Mouse (Mus musculus) C2C12 (cell line): ENCODE measurements around the gene Flad1. TPM values are rescaled to one million over a fixed set of nuclear protein-coding genes. Genes with fewer than 3 reads are reported as not detected.
A peak's percentile ranks its signal among the peaks of the same experiment; 100 is the strongest.

Experiments used
- H3K27me3 ChIP-seq: one replicate; pipeline ENCODE4 v1.6.1; 2011; ENCODE audit not compliant: control insufficient read depth, insufficient read depth, insufficient read length
- H3K36me3 ChIP-seq: one replicate; pipeline ENCODE4 v1.6.1; 2011; ENCODE audit not compliant: control insufficient read depth, insufficient read depth
- H3K4me3 ChIP-seq: one replicate; pipeline ENCODE4 v1.5.1; 2011; ENCODE audit warnings: mild to moderate bottlenecking, control low read depth; ENCODE audit not compliant: poor library complexity, insufficient read depth, severe bottlenecking
- H3K79me2 ChIP-seq: one replicate; pipeline ENCODE4 v1.6.1; 2011; ENCODE audit not compliant: control insufficient read depth, insufficient read depth
- H3K79me3 ChIP-seq: one replicate; pipeline ENCODE4 v1.6.1; 2011; ENCODE audit warnings: low read depth, control low read depth
- H3ac ChIP-seq: one replicate; pipeline ENCODE3; 2011; ENCODE audit warnings: low read depth; ENCODE audit not compliant: control insufficient read depth, insufficient read length
- CEBPB ChIP-seq: IDR thresholded peaks from one replicate; pipeline ENCODE4 v1.6.1; 2011; ENCODE audit warnings: low read depth, mild to moderate bottlenecking, control low read depth, moderate library complexity
- CTCF ChIP-seq: IDR thresholded peaks from one replicate; pipeline ENCODE4 v1.5.1; 2011; ENCODE audit not compliant: control insufficient read depth, insufficient read depth, insufficient read length
- FOSL1 ChIP-seq: IDR thresholded peaks from one replicate; pipeline ENCODE4 v1.8.0; 2011; ENCODE audit warnings: mild to moderate bottlenecking, low read length; ENCODE audit not compliant: poor library complexity, insufficient read depth, severe bottlenecking
- MAX ChIP-seq: IDR thresholded peaks from one replicate; pipeline ENCODE4 v1.6.1; 2011; ENCODE audit warnings: mild to moderate bottlenecking, control low read depth
- MYOD1 ChIP-seq: IDR thresholded peaks from one replicate; pipeline ENCODE4 v1.6.1; 2011; ENCODE audit warnings: low read depth; ENCODE audit not compliant: control insufficient read depth, insufficient read length
- MYOG ChIP-seq: IDR thresholded peaks from one replicate; pipeline ENCODE4 v1.6.1; 2011; ENCODE audit not compliant: control insufficient read depth, insufficient read length; ENCODE audit errors: extremely low read depth
- USF1 ChIP-seq: IDR thresholded peaks from one replicate; pipeline ENCODE4 v1.6.1; 2011; ENCODE audit warnings: low read depth, mild to moderate bottlenecking, control low read depth, moderate library complexity
- polyA plus RNA-seq: library from polyadenylated mRNA; unstranded; fragments of >200 nt; fragmentation: generic; extraction: Trizol; gene quantifications from one replicate; pipeline ENCODE4 v1.2.1, GENCODE M21; 2012; ENCODE audit warnings: missing spikeins

The Flad1 gene
- polyA plus RNA-seq, 1 experiment: 11.0 TPM

- Histone ChIP-seq H3K27me3 (no peaks in the 10 kb centered on the region), H3K79me2 (peaks cover 8% of the 10 kb centered on the region), H3K36me3 (peaks cover 15% of the 10 kb centered on the region), H3K4me3 (no peak overlapping the region), H3K79me3 (no peaks in the 10 kb centered on the region), H3ac (peak overlapping the region; percentile 27)
- TF ChIP-seq MYOG (no peak), CEBPB (no peak), CTCF (peak; percentile 94), MYOD1 (no peak), FOSL1 (no peak), MAX (no peak), USF1 (no peak)
Observed at GRCm38 (mm10) chr3:89378394-89379067, 33.1 kb downstream of the Flad1 start.

DNA sequence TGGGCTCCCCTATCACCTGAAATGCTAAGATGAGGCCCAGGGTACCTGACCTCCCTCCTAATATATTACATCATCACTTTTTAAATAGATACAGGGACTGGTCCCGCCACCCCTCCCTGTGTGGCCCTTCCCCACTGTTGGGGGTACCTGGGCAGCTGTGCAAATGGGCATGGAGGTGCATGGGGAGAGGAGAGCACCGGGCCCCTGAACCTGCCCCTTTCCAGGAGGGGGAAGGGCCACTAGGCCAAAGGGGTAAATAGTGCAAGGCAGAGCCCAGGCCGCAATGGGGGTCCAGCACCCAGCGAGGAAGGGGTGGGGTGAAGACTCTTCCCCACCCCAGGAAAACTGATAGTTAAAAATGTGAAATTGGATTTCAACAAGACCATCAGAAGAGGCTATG lies 33.8 kb downstream of the Flad1 start:
- Histone ChIP-seq H3K79me2 (peaks cover under 1% of the 10 kb centered on the region), H3K4me3 (no peak overlapping the region), H3ac (no peak overlapping the region), H3K79me3 (no peaks in the 10 kb centered on the region), H3K36me3 (peaks cover 15% of the 10 kb centered on the region), H3K27me3 (no peaks in the 10 kb centered on the region)
- TF ChIP-seq MYOD1 (no peak), CTCF (no peak), MAX (no peak), USF1 (no peak), FOSL1 (no peak), CEBPB (no peak), MYOG (no peak)

- Histone ChIP-seq H3K27me3 (peaks cover 7% of the 10 kb centered on the region), H3K79me3 (no peaks in the 10 kb centered on the region), H3K79me2 (no peaks in the 10 kb centered on the region), H3K4me3 (no peak overlapping the region), H3K36me3 (peaks cover under 1% of the 10 kb centered on the region), H3ac (no peak overlapping the region)
- no peak for TF ChIP-seq MAX
- TF ChIP-seq MYOG: no peak
- no peak for TF ChIP-seq CTCF
- TF ChIP-seq USF1: no peak
- no peak for TF ChIP-seq CEBPB
- TF ChIP-seq MYOD1: no peak
- no peak for TF ChIP-seq FOSL1
Observed at GRCm38 (mm10) chr3:89373581-89374231, 38.0 kb downstream of the Flad1 start.

DNA sequence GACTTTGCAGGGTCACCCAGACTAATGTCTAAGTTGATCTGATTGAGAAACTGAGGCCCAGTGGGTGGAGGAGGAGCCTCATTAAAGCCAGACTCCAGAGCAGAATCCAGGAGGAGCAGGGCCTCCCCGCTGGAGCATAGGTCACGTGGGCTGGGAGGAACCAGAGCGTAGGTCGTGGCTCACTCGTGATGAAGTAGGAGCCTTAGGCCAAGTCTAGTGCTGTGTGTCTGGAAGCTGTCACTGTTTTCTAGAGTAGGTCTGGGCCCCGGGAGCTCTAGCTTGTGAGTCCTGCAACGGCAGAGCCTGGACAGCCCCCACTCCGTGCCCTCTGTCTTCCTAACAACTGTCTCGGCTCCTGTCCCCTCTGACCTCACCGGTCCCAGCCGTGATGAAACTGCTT lies 44.3 kb downstream of the Flad1 start:
- Histone ChIP-seq H3K79me3 (no peaks in the 10 kb centered on the region), H3K79me2 (no peaks in the 10 kb centered on the region), H3K4me3 (no peak overlapping the region), H3K36me3 (no peaks in the 10 kb centered on the region), H3K27me3 (peaks cover 41% of the 10 kb centered on the region), H3ac (no peak overlapping the region)
- peak; percentile 46 for TF ChIP-seq USF1
- TF ChIP-seq MYOG: no peak

GRCm38 (mm10) chr3:89365486-89366414 lies 45.9 kb downstream of the Flad1 start:
- no peaks in the 10 kb centered on the region for H3K36me3 ChIP-seq
- no peak overlapping the region for H3ac ChIP-seq
- H3K27me3 ChIP-seq: peaks cover 41% of the 10 kb centered on the region
- H3K79me2 ChIP-seq: no peaks in the 10 kb centered on the region
- TF ChIP-seq FOSL1: no peak
- TF ChIP-seq MAX: no peak
- no peak for TF ChIP-seq MYOG
- TF ChIP-seq CTCF: no peak
- no peak for TF ChIP-seq USF1
- TF ChIP-seq CEBPB: no peak
- TF ChIP-seq MYOD1: no peak
- no peak overlapping the region for H3K4me3 ChIP-seq
- H3K79me3 ChIP-seq: no peaks in the 10 kb centered on the region
